Mouse (Mus musculus): ENCODE measurements at regions not wholly inside any gene's neighbourhood (a gene's known extent, or its start where the extent isn't known, plus 50 kb on each side); places are given as distances from the start of the nearest gene placed in this dataset.

DNA sequence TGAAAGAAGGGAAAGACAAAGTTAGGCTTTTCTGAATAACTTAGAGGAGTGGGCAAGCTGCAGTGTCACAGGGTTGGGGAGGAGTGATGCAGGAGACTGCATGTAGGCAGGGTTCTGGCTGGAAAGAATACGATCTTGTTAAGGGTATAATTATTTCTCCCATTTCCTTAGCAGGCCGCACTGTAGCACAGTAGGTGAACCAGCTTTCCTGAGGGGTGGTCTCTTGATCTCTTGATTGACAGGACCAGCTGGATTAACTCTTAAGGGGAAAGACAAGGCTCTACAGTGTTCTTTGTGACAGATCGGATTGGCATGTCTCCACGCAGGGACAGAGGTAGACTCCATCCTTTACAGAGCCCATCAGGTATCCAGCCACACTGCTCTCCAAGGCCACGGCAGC lies 54.5 kb upstream of the Meis1 start:
- no peak for DNase-seq (ENCODE audit: low spot score in 2 of 2)

- DNase-seq (ENCODE audit: low spot score in 2 of 2): no peak
These were observed 55.2 kb upstream of the Meis1 start for GRCm38 (mm10) chr11:19073887-19074564.

GRCm38 (mm10) chr11:19091101-19091857 lies 72.5 kb upstream of the Meis1 start:
- DNase-seq (ENCODE audit: low spot score in 2 of 2): no peak

DNA sequence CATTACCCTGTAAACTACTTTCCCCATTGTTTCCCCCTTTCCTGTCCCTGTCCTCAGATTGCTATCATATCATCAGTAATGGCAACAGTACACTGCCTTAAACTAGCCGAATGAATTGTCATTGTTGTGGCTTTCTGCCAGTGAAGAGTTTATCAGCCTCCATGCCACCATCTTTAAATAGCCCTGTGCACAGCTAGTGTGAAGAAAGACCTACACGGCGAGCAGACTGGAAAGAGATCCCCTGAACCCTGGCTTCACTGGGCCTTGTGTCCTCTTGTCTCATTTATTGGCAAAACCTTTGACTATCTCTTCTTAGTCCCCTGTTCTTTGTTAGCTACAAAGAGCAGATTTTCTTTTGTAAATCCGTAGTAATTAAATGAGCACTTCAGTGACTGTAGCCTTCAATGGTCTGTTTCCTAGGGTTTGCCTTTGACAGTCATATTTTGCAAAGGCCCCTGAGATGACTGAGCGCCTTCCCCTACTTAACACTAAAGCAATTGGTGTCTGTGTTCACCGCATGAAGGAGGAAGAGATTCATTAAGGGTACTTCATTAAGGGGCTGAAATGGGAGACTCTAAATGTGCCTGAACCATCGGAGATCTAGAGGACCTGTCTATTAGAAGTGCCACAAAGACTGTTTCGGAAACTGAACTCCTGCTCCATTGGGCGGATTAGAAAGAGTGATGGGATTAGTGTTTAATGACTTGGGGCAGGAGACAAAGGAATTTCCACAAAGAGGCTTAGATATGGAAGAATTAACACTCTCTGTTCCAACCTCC lies 74.4 kb upstream of the Meis1 start:
- no peak for DNase-seq (ENCODE audit: low spot score in 2 of 2)

- DNase-seq (ENCODE audit: low spot score in 2 of 2): no peak
These were observed 75.0 kb upstream of the Meis1 start for GRCm38 (mm10) chr11:19093749-19094148.

GRCm38 (mm10) chr11:19094183-19094582 lies 75.4 kb upstream of the Meis1 start:
- no peak for DNase-seq (ENCODE audit: low spot score in 2 of 2)

- DNase-seq (ENCODE audit: low spot score in 2 of 2): no peak
These were observed 84.3 kb upstream of the Meis1 start for GRCm38 (mm10) chr11:19102981-19103568.

GRCm38 (mm10) chr11:19107180-19107579 lies 88.4 kb upstream of the Meis1 start:
- no peak for DNase-seq (ENCODE audit: low spot score in 2 of 2)

DNA sequence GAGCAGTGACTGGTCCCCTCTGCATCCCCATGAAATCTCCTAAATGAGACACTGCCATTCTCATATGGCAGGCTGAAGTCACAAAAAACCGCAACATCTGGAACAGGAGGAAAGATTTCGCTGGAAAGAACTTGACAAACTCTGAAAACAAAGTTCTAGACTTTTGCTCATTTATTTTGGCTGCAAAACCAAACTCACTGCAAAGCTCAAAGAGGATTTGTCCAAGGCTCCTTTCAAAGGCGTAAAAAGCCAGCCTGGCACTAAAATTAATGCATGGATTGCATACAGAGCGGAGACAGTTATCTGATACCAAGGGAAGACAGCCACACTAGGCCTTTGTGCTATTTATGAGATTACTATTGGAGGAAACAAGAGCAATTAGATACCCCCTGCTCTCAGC lies 90.3 kb upstream of the Meis1 start:
- no peak for DNase-seq (ENCODE audit: low spot score in 2 of 2)

GRCm38 (mm10) chr11:19111916-19112575 lies 93.3 kb upstream of the Meis1 start:
- no peak for DNase-seq (ENCODE audit: low spot score in 2 of 2)

DNA sequence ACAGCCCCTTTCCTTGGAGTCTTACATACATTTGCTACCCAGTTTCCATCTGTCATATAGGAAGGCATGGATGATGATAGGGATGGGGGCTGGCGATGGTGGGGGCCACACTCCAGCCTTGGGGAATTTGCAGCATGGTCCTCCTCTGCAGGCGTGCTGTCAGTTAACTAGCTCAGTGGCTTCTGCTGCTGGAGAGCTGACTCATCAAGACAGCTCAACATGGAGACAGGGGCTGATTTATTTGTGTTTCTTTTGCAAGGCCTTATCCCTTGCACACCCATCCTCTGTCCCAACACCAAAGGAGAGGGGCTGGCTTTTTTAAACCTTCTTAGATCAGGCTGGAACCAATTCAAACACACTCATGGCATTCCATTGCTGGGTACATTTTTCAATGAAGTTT lies 98.3 kb upstream of the Meis1 start:
- no peak for DNase-seq (ENCODE audit: low spot score in 2 of 2)

GRCm38 (mm10) chr11:19118258-19118657 lies 99.5 kb upstream of the Meis1 start:
- DNase-seq (ENCODE audit: low spot score in 2 of 2): no peak

DNA sequence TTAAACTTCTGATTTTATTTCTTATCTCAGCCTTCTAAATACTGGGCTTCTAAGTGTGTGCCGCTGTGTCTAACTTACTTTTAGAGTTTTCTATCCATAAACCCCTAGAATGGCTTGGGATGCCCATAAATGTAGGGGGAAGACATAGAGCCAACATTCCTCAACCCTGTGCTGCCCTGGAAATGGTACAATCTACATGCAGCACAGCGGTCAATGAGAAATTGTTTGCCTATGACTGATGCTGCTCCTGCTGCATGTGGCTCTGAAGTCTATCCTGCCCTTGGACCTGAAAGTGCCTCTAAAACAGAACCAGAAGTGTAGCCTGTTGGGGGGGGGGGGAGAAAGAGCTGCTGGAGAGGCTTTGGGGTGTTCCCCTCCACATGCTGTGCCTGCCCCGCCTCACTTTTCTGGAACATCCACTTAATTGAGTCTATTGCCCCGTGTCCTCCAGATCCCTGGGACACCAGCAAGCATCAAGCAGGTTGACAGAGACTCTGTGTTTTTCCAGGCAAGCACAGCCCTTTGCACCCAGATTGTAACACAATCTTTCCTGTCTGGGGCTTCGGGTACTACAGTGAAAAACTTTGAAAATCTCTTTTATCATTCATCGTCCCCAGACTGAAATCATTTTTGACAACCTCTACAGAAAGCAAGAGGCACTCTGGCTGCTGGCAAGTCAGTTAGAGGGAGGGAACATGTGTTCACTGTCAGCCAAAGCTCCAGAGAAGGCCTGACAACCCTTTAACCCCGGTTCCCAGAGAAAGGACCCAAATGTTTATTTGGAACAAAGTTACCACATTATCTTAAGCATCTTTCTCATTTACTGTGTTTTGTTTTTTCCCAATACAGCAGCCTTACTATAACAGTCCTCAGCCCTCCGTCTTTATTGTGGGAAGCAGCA lies 101.4 kb upstream of the Meis1 start:
- no peak for DNase-seq (ENCODE audit: low spot score in 2 of 2)

DNA sequence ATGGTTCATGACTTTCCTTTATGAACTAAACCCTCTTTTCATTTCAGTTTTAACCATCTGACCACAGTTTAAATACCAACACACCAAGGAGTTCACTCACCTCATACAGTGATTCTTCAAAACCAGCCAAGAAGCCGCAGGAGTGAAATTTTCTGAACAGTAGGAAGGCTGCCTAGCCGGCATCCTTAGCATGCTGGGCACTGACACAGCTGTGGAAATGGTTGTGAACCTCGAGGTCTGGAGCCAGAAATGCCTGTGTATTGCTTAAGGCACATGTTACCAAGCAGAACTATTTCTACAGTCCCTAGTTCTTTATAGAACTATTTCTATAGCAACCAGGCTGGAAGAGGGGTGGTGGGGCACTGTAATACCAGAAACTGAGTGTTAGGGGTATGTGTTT lies 102.1 kb upstream of the Meis1 start:
- DNase-seq (ENCODE audit: low spot score in 2 of 2): peak in 1 of 2 experiments; percentile 4

GRCm38 (mm10) chr11:19135375-19136050 lies 116.7 kb upstream of the Meis1 start:
- no peak for DNase-seq (ENCODE audit: low spot score in 2 of 2)

DNA sequence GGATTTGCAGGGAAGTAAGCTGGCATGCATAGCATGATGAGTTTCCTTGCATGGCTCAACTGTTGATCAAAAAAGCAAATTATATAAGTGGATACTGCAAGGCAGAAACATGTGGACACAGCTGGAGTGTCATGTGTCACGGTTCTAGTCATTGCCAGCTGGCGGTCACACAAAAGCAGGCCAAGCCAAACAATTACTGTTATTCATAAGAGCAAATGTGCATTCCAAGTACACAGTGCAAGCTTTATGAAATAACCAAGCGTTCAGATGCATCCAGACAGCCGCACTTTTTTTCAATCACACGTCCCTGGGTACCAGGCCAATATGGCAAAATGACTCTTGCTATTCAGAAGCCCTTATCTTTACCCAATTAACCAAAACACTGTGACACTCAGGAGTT lies 119.6 kb upstream of the Meis1 start:
- DNase-seq (ENCODE audit: low spot score in 2 of 2): peak in 1 of 2 experiments; percentile 28

- no peak for DNase-seq (ENCODE audit: low spot score in 2 of 2)
These were observed 120.0 kb upstream of the Meis1 start for GRCm38 (mm10) chr11:19138831-19139230.

GRCm38 (mm10) chr11:19143267-19144000 lies 124.6 kb upstream of the Meis1 start:
- DNase-seq (ENCODE audit: low spot score in 2 of 2): no peak

DNA sequence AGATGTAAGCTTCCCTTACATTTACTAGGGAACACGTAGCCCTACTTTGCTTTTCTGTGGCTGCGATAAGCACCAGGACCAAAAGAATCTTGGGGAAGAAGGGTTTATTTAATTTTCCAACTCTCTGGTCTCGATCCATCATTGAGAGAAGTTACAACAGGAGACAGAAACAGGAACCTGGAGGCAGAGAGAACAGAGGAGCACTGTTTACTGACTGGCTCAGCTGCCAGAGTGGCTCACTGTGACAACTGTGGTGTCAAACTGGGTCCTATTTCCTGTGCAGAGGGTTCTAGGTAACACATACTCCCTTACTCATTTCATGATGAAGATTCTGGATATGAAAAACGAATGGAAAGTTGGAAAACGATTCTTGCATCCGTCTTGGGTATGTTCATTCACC lies 125.7 kb upstream of the Meis1 start:
- no peak for DNase-seq (ENCODE audit: low spot score in 2 of 2)

All from layer of hippocampus, adult 18-20 months (tissue).